Mouse (Mus musculus): ENCODE measurements around the gene Ulk1.

Ulk1 gene

DNA sequence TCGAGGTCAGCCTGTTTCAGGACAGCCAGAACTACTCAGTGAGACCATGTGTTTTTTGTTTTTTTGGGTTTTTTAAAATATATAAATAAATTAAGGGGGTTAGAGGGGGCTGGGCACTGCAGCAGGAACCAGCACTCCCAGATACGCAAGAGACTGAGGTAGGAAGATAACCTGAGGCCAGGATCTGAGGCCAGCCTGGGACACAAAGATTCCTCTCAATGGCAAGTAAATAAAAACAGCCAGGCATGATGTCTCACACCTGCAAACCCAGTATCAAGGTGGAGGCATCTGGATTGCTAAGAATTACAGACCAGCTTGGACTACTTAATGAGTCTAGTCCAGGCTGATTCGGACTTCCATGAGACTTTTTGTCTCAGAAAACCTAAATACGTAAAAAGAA lies 40.6 kb downstream of the Ulk1 start:
- no peak for DNase-seq (ENCODE audit: low read depth, low spot score)

DNA sequence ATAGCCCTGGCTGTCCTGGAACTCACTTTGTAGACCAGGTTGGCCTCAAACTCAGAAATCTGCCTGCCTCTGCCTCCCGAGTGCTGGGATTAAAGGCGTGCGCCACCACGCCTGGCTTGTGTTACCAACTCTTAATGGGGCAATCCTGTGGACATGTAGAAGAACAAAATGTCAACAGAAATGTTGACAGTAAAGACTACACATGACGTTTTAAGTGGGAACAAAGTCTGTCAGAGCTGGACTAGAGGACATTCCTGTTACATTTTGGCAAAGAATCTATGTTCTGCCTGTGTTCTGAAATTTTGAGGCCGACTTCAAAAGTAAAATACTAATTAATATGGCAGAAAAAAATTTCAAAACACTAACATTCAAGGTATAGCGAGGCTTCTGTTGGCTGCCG lies 46.0 kb downstream of the Ulk1 start:
- no peak for DNase-seq (ENCODE audit: low read depth, low spot score)

GRCm38 (mm10) chr5:110745021-110745420 lies 64.9 kb downstream of the Ulk1 start:
- no peak for DNase-seq (ENCODE audit: low read depth, low spot score)

DNA sequence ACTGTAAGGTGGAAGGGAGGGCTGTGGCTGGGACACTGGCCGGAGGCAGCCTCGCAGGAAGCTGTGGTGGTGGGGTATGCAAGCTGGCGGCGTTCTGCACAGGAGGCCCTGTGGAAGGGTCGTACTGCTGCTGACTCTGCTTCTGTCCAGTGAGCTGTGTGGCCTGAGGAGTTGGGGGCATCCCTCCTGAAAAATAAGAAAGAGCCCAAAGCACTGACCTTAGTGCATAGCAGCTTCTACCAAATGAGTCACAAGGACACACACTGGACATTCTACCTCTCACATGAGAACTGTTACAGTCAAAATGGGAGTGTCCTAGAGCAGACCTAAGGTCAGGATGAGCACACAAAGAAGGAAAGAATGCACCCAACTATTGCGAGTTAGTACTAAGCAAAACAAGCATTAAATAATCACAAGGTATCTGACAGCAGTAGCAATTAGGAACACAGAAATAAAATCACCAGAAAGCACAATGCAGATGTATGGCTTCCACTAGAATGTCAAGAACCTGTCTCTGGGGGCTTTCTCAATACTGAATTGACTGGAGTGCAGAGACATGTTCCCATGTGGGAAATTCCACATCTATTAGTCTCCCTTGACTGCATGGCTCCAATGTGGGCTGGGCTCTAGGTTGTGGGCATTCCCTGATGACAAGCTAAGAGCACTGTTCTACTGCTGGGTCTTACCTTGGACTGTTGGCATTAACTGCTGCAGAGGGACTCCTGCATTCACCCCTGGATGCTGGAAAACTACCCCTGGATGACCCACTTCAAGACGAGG lies 70.2 kb downstream of the Ulk1 start:
- DNase-seq (ENCODE audit: low read depth, low spot score) = no peak

- DNase-seq (ENCODE audit: low read depth, low spot score) = no peak
Measured at GRCm38 (mm10) chr5:110735606-110736005, 74.3 kb downstream of the Ulk1 start.
